Mouse (Mus musculus) kidney, adult 2 months (tissue): ENCODE measurements around the gene Engase. TPM values are rescaled to one million over a fixed set of nuclear protein-coding genes. Genes with fewer than 3 reads are reported as not detected.
A peak's percentile ranks its signal among the peaks of the same experiment; 100 is the strongest.

Experiments
- DNase-seq: peaks from one replicate; pipeline ENCODE4 v3.0.0; 2021
- H3K27ac ChIP-seq: fragments of 200-500 bp; 2 replicates; pipeline ENCODE4 v1.5.1; 2012; ENCODE audit warnings: low read depth, low read length, control low read depth, inconsistent platforms; ENCODE audit not compliant: insufficient read depth
- H3K27me3 ChIP-seq: fragments of 200-500 bp; replicated peaks from 2 replicates; pipeline ENCODE4 v1.6.1; 2012; ENCODE audit warnings: mild to moderate bottlenecking, moderate library complexity, low read length, inconsistent platforms; ENCODE audit not compliant: control insufficient read depth, insufficient read depth
- H3K36me3 ChIP-seq: fragments of 200-500 bp; 2 replicates; pipeline ENCODE4 v1.6.1; 2012; ENCODE audit warnings: mild to moderate bottlenecking, moderate library complexity, low read length, inconsistent platforms; ENCODE audit not compliant: control insufficient read depth, insufficient read depth
- H3K4me1 ChIP-seq: fragments of 200-500 bp; 2 replicates; pipeline ENCODE4 v1.6.1; 2011; ENCODE audit warnings: low read length; ENCODE audit not compliant: control insufficient read depth, insufficient read depth
- H3K4me3 ChIP-seq: fragments of 200-500 bp; 2 replicates; pipeline ENCODE4 v1.5.1; 2011; ENCODE audit warnings: mild to moderate bottlenecking, low read depth, low read length, control low read depth; ENCODE audit not compliant: insufficient read depth
- CTCF ChIP-seq: fragments of 200-500 bp; conservative IDR thresholded peaks from 2 replicates; pipeline ENCODE4 v1.5.1; 2011; ENCODE audit warnings: low read depth, mild to moderate bottlenecking, control low read depth, low read length, moderate library complexity, mixed read lengths; ENCODE audit not compliant: insufficient read depth, insufficient read length
- POLR2A ChIP-seq: fragments of 200-500 bp; IDR thresholded peaks from one replicate; pipeline ENCODE4 v1.6.1; 2011; ENCODE audit warnings: low read depth, low read length, control low read depth
- WGBS: fragments of 180-500 bp; shearing (Covaris S2); methylation state at CpG from one replicate; pipeline ENCODE4 v1.1.7; 2018; 5-methylcytosine and 5-hydroxymethylcytosine counted together
- polyA plus RNA-seq: library from polyadenylated mRNA; depleted of rRNA; stranded (reverse); fragments of >200 nt; gene quantifications from 2 replicates; pipeline ENCODE4 v1.2.3, GENCODE M21; 2012

Gene Engase
- polyA plus RNA-seq, 1 experiment, result 12.3 TPM

- Histone ChIP-seq H3K4me3 (no peak overlapping the region), H3K27me3 (no peaks in the 10 kb centered on the region), H3K27ac (no peak overlapping the region), H3K36me3 (no peaks in the 10 kb centered on the region), H3K4me1 (no peaks in the 10 kb centered on the region)
- WGBS, result 33% methylated on average over 12 of the region's 12 CpGs
- no peak for DNase-seq
- TF ChIP-seq POLR2A (no peak), CTCF (no peak)
Observed at GRCm38 (mm10) chr11:118470234-118470966, 6.2 kb upstream of the Engase start.

GRCm38 (mm10) chr11:118471676-118472075 lies 5.0 kb upstream of the Engase start:
- no peaks in the 10 kb centered on the region for H3K4me1 ChIP-seq
- DNase-seq, result no peak
- no peaks in the 10 kb centered on the region for H3K27me3 ChIP-seq
- WGBS, result 64% methylated on average over 13 of the region's 13 CpGs
- TF ChIP-seq CTCF, result no peak
- TF ChIP-seq POLR2A, result no peak
- no peaks in the 10 kb centered on the region for H3K36me3 ChIP-seq
- no peak overlapping the region for H3K4me3 ChIP-seq
- H3K27ac ChIP-seq, result no peak overlapping the region

GRCm38 (mm10) chr11:118473161-118473560 lies 3.5 kb upstream of the Engase start:
- H3K27me3 ChIP-seq, result no peaks in the 10 kb centered on the region
- no peak for DNase-seq
- H3K36me3 ChIP-seq, result no peaks in the 10 kb centered on the region
- TF ChIP-seq POLR2A, result no peak
- no peak for TF ChIP-seq CTCF
- H3K4me3 ChIP-seq, result no peak overlapping the region
- H3K27ac ChIP-seq, result no peak overlapping the region
- H3K4me1 ChIP-seq, result peaks cover 4% of the 10 kb centered on the region; the same call in 1 of the 2 replicates
- WGBS, result 38% methylated on average over 1 of the region's 1 CpGs

DNA sequence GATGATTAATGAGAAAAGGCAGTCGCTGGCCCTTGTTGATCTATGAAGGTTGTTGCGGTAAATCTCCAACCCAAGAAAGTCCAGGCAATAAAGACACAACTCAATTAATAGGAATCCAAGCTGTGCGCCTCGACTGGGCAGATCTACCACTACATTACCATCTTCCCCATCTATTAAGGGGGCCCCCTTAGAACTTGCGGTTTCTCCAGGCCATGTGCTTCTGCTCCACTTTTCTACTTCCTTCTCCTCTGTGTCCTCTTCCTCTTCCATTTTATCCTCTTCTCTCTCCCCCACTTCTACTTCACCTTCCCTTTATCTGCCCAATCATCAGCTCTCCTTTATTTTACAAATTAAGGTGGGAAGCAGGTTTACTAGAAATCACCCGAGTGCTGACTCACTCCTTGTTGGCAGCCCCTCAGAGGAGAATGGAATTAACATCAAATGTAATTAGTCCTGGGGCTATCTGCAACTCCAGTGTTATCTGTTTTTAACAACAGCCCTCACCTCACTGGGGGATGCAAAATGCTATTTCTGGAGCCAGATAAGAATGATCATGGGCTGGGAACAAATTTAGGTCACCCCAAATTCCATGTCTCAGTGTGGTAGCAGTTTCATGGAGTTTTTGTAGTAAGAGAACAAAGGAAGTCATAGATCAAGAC lies 2.7 kb upstream of the Engase start:
- TF ChIP-seq CTCF, result no peak
- no peak for DNase-seq
- Histone ChIP-seq H3K4me3 (no peak overlapping the region), H3K27me3 (no peaks in the 10 kb centered on the region), H3K36me3 (no peaks in the 10 kb centered on the region), H3K27ac (no peak overlapping the region), H3K4me1 (peaks cover 4% of the 10 kb centered on the region; the same call in 1 of the 2 replicates)
- WGBS, result 80% methylated on average over 6 of the region's 6 CpGs

- Histone ChIP-seq H3K36me3 (no peaks in the 10 kb centered on the region), H3K27me3 (no peaks in the 10 kb centered on the region), H3K27ac (no peak overlapping the region), H3K4me3 (no peak overlapping the region), H3K4me1 (peaks cover 4% of the 10 kb centered on the region; the same call in 1 of the 2 replicates)
- no peak for TF ChIP-seq POLR2A
- TF ChIP-seq CTCF, result no peak
- 80% methylated on average over 7 of the region's 7 CpGs for WGBS
- no peak for DNase-seq
Observed at GRCm38 (mm10) chr11:118475496-118476083, 1.0 kb upstream of the Engase start.

- H3K36me3 ChIP-seq, result no peaks in the 10 kb centered on the region
- TF ChIP-seq POLR2A, result no peak
- no peak for TF ChIP-seq CTCF
- no peak overlapping the region for H3K4me3 ChIP-seq
- no peaks in the 10 kb centered on the region for H3K27me3 ChIP-seq
- DNase-seq, result peak; percentile 79
- H3K4me1 ChIP-seq, result peaks cover 4% of the 10 kb centered on the region; the same call in 1 of the 2 replicates
- 71% methylated on average over 12 of the region's 12 CpGs for WGBS
- no peak overlapping the region for H3K27ac ChIP-seq
Observed at GRCm38 (mm10) chr11:118479776-118480175, 3.1 kb downstream of the Engase start.

GRCm38 (mm10) chr11:118481231-118481630 lies 4.6 kb downstream of the Engase start:
- over 99% methylated on average over 11 of the region's 11 CpGs for WGBS
- Histone ChIP-seq H3K4me3 (no peak overlapping the region), H3K4me1 (peaks cover 4% of the 10 kb centered on the region; the same call in 1 of the 2 replicates), H3K27ac (no peak overlapping the region), H3K36me3 (no peaks in the 10 kb centered on the region), H3K27me3 (no peaks in the 10 kb centered on the region)
- TF ChIP-seq POLR2A (no peak), CTCF (no peak)
- DNase-seq, result no peak
